Mouse (Mus musculus) C2C12 (cell line): Measurements from ENCODE around the gene Spi1.

Experiments
- CEBPB ChIP-seq: IDR thresholded peaks from one replicate; pipeline ENCODE4 v1.6.1; 2011; ENCODE audit warnings: low read depth, mild to moderate bottlenecking, control low read depth, moderate library complexity
- CTCF ChIP-seq: IDR thresholded peaks from one replicate; pipeline ENCODE4 v1.5.1; 2011; ENCODE audit not compliant: control insufficient read depth, insufficient read depth, insufficient read length
- MYOG ChIP-seq: IDR thresholded peaks from one replicate; pipeline ENCODE4 v1.6.1; 2011; ENCODE audit not compliant: control insufficient read depth, insufficient read length; ENCODE audit errors: extremely low read depth

- TF ChIP-seq CTCF (no peak), CEBPB (no peak), MYOG (no peak)
Measured at GRCm38 (mm10) chr2:91139764-91140163, 57.6 kb downstream of the Spi1 start.
